Mouse (Mus musculus) heart, embryonic 16.5 days (tissue): Measurements from ENCODE around the gene Scoc. TPM values are rescaled to one million over a fixed set of nuclear protein-coding genes. Genes with fewer than 3 reads are reported as not detected.
"Not testable (repeated sequence)": the region's sequence is repeated elsewhere in the genome, so short reads cannot be mapped to it uniquely, and the experiment has no call there.

ENCODE experiments used
- ATAC-seq: fragments of 200-750 bp; cut with Nextera tagmentation; replicated peaks from 2 replicates; pipeline ENCODE4 v1.8.0; 2017; ENCODE audit warnings: moderate number of reproducible peaks; ENCODE audit not compliant: insufficient read depth, low FRiP score; ENCODE audit errors: extremely low read depth
- H3K27ac ChIP-seq: fragments of 300-500 bp; sonication (generic); 2 replicates; pipeline ENCODE4 v1.5.1; 2014; ENCODE audit warnings: mild to moderate bottlenecking, low read length, control low read depth, moderate library complexity
- H3K27me3 ChIP-seq: fragments of 300-500 bp; sonication (generic); 2 replicates; pipeline ENCODE4 v1.6.1; 2014; ENCODE audit warnings: low read length, mixed read lengths; ENCODE audit not compliant: control insufficient read depth, insufficient read depth
- H3K36me3 ChIP-seq: fragments of 300-500 bp; sonication (generic); 2 replicates; pipeline ENCODE4 v1.6.1; 2014; ENCODE audit not compliant: control insufficient read depth, insufficient read depth
- H3K4me1 ChIP-seq: fragments of 300-500 bp; sonication (generic); 2 replicates; pipeline ENCODE4 v1.6.1; 2014; ENCODE audit warnings: low read length, mixed read lengths; ENCODE audit not compliant: control insufficient read depth, insufficient read depth
- H3K4me2 ChIP-seq: fragments of 300-500 bp; sonication (generic); 2 replicates; pipeline ENCODE4 v1.6.1; 2014; ENCODE audit warnings: low read depth, mild to moderate bottlenecking, control low read depth, low read length
- H3K4me3 ChIP-seq: fragments of 300-500 bp; sonication (generic); 2 replicates; pipeline ENCODE4 v1.5.1; 2014; ENCODE audit warnings: mild to moderate bottlenecking, control low read depth, low read length
- H3K9ac ChIP-seq: fragments of 300-500 bp; sonication (generic); 2 replicates; pipeline ENCODE4 v1.6.1; 2014; ENCODE audit warnings: low read length, control low read depth
- H3K9me3 ChIP-seq: fragments of 300-500 bp; sonication (generic); replicated peaks from 2 replicates; pipeline ENCODE4 v1.6.1; 2016; ENCODE audit warnings: low read length; ENCODE audit not compliant: control insufficient read depth
- whole genome bisulfite sequencing: fragments of 180-500 bp; shearing (Covaris S2); extraction: QIAGEN DNeasy Blood & Tissue Kit; methylation state at CpG from one replicate; pipeline ENCODE4 v1.1.7; 2014; 5-methylcytosine and 5-hydroxymethylcytosine counted together
- polyA plus RNA-seq: library from polyadenylated mRNA; unstranded; fragments of >200 nt; fragmentation: Nextera tagmentation; extraction: Ambion mirVana; gene quantifications from 2 replicates; pipeline ENCODE4 v1.2.1, GENCODE M21; 2015

Scoc gene
- polyA plus RNA-seq, 1 experiment from 2014 or later, result 66.8 TPM

GRCm38 (mm10) chr8:83429071-83429524, 29.1 kb downstream of the Scoc start:
- ATAC-seq, result no peak
- peaks cover 19% of the 10 kb centered on the region for H3K27me3 ChIP-seq
- peaks cover 3% of the 10 kb centered on the region for H3K36me3 ChIP-seq
- H3K4me3 ChIP-seq, result no peak overlapping the region
- 64% methylated on average over 4 of the region's 4 CpGs for WGBS
- peaks cover 5% of the 10 kb centered on the region; the same call in 1 of the 2 replicates for H3K4me1 ChIP-seq
- no peak overlapping the region for H3K27ac ChIP-seq
- no peak overlapping the region for H3K9ac ChIP-seq
- no peak overlapping the region for H3K4me2 ChIP-seq
- H3K9me3 ChIP-seq, result no peaks in the 10 kb centered on the region

GRCm38 (mm10) chr8:83428621-83429020, 29.6 kb downstream of the Scoc start:
- peaks cover 20% of the 10 kb centered on the region for H3K27me3 ChIP-seq
- WGBS, result 79% methylated on average over 3 of the region's 3 CpGs

GRCm38 (mm10) chr8:83426949-83427348, 31.2 kb downstream of the Scoc start:
- Histone ChIP-seq H3K9me3 (no peaks in the 10 kb centered on the region), H3K27ac (no peak overlapping the region), H3K4me1 (peaks cover 5% of the 10 kb centered on the region; the same call in 1 of the 2 replicates), H3K4me2 (no peak overlapping the region), H3K27me3 (peaks cover 27% of the 10 kb centered on the region), H3K4me3 (no peak overlapping the region), H3K9ac (no peak overlapping the region), H3K36me3 (no peaks in the 10 kb centered on the region)
- no peak for ATAC-seq
- 22% methylated on average over 7 of the region's 7 CpGs for WGBS

More at GRCm38 (mm10) chr8:83428621-83429020, 29.6 kb downstream of the Scoc start:
- H3K4me2 ChIP-seq, H3K27ac ChIP-seq, ATAC-seq, H3K4me1 ChIP-seq, H3K36me3 ChIP-seq, H3K9me3 ChIP-seq, H3K9ac ChIP-seq, H3K4me3 ChIP-seq: not testable (repeated sequence)

- Histone ChIP-seq H3K4me3 (no peak overlapping the region), H3K4me2 (no peak overlapping the region), H3K27me3 (peaks cover 27% of the 10 kb centered on the region), H3K27ac (no peak overlapping the region), H3K9me3 (no peaks in the 10 kb centered on the region), H3K36me3 (no peaks in the 10 kb centered on the region), H3K4me1 (peaks cover 5% of the 10 kb centered on the region; the same call in 1 of the 2 replicates), H3K9ac (no peak overlapping the region)
- ATAC-seq, result no peak
- WGBS, result 37% methylated on average over 11 of the region's 11 CpGs
Measured at GRCm38 (mm10) chr8:83426104-83426759, 32.0 kb downstream of the Scoc start.

- ATAC-seq, result no peak
- Histone ChIP-seq H3K9ac (no peak overlapping the region), H3K27me3 (peaks cover 29% of the 10 kb centered on the region), H3K27ac (no peak overlapping the region), H3K4me3 (no peak overlapping the region), H3K36me3 (no peaks in the 10 kb centered on the region), H3K9me3 (no peaks in the 10 kb centered on the region), H3K4me2 (no peak overlapping the region), H3K4me1 (peaks cover 5% of the 10 kb centered on the region; the same call in 1 of the 2 replicates)
- WGBS, result 86% methylated on average over 6 of the region's 6 CpGs
Measured at GRCm38 (mm10) chr8:83425202-83425601, 33.0 kb downstream of the Scoc start.

- no peak overlapping the region for H3K4me2 ChIP-seq
- H3K9me3 ChIP-seq, result no peaks in the 10 kb centered on the region
- ATAC-seq, result no peak
- no peaks in the 10 kb centered on the region for H3K36me3 ChIP-seq
- peaks cover 32% of the 10 kb centered on the region for H3K27me3 ChIP-seq
- no peak overlapping the region for H3K4me3 ChIP-seq
- H3K4me1 ChIP-seq, result peaks cover 5% of the 10 kb centered on the region; the same call in 1 of the 2 replicates
- no peak overlapping the region for H3K27ac ChIP-seq
- 66% methylated on average over 13 of the region's 13 CpGs for WGBS
- H3K9ac ChIP-seq, result no peak overlapping the region
Measured at GRCm38 (mm10) chr8:83423032-83423825, 35.0 kb downstream of the Scoc start.

GRCm38 (mm10) chr8:83421354-83421753, 36.8 kb downstream of the Scoc start:
- peaks cover 3% of the 10 kb centered on the region; the same call in 1 of the 2 replicates for H3K4me1 ChIP-seq
- no peaks in the 10 kb centered on the region for H3K36me3 ChIP-seq
- WGBS, result 94% methylated on average over 1 of the region's 1 CpGs
- no peaks in the 10 kb centered on the region for H3K9me3 ChIP-seq
- H3K4me3 ChIP-seq, result no peak overlapping the region
- peaks cover 35% of the 10 kb centered on the region for H3K27me3 ChIP-seq
- no peak for ATAC-seq
- no peak overlapping the region for H3K9ac ChIP-seq
- no peak overlapping the region for H3K27ac ChIP-seq
- H3K4me2 ChIP-seq, result no peak overlapping the region

GRCm38 (mm10) chr8:83418805-83419516, 39.2 kb downstream of the Scoc start:
- 82% methylated on average over 11 of the region's 11 CpGs for WGBS
- Histone ChIP-seq H3K36me3 (no peaks in the 10 kb centered on the region), H3K9me3 (no peaks in the 10 kb centered on the region), H3K4me1 (no peaks in the 10 kb centered on the region), H3K4me2 (no peak overlapping the region), H3K27me3 (peaks cover 18% of the 10 kb centered on the region), H3K4me3 (no peak overlapping the region), H3K27ac (no peak overlapping the region), H3K9ac (no peak overlapping the region)
- ATAC-seq, result no peak
